Mouse (Mus musculus): ENCODE data around the gene Nefh.

The Nefh gene

GRCm38 (mm10) chr11:4947813-4948174 is at the start of gene Nefh:
Gene Nefh (minus strand): TSS chr11:4948064.
- in situ Hi-C loops (cut with MboI; ENCODE audit: unreplicated experiment in 2 of 2), result loop anchor here in 1 of 2 experiments (25.0 kb wide), 1 partner anchor 965 kb away; no protein-coding TSS in a partner anchor

GRCm38 (mm10) chr11:4996621-4997199 is 48.8 kb upstream of the Nefh start:
- in situ Hi-C loops (cut with MboI; ENCODE audit: unreplicated experiment in 2 of 2), result no loop called here

GRCm38 (mm10) chr11:4995676-4996075 is 47.8 kb upstream of the Nefh start:
- in situ Hi-C loops (cut with MboI; ENCODE audit: unreplicated experiment in 2 of 2), result no loop called here

GRCm38 (mm10) chr11:4992471-4992870 is 44.6 kb upstream of the Nefh start:
- in situ Hi-C loops (cut with MboI; ENCODE audit: unreplicated experiment in 2 of 2), result no loop called here

- in situ Hi-C loops (cut with MboI; ENCODE audit: unreplicated experiment in 2 of 2), result loop anchor here in 1 of 2 experiments (5.0 kb wide), 1 partner anchor 73 kb away; no protein-coding TSS in a partner anchor
These were observed 41.3 kb upstream of the Nefh start for GRCm38 (mm10) chr11:4989187-4989586.

GRCm38 (mm10) chr11:4987487-4987852 is 39.6 kb upstream of the Nefh start:
- in situ Hi-C loops (cut with MboI; ENCODE audit: unreplicated experiment in 2 of 2), result loop anchor here in 1 of 2 experiments (5.0 kb wide), 1 partner anchor 75 kb away; no protein-coding TSS in a partner anchor

GRCm38 (mm10) chr11:4986695-4987486 is 39.0 kb upstream of the Nefh start, which contains the start of gene Ap1b1:
Gene Ap1b1 (plus strand): TSS chr11:4986824.
- in situ Hi-C loops (cut with MboI; ENCODE audit: unreplicated experiment in 2 of 2), result loop anchor here in 1 of 2 experiments (5.0 kb wide), 1 partner anchor 75 kb away; no protein-coding TSS in a partner anchor

- in situ Hi-C loops (cut with MboI; ENCODE audit: unreplicated experiment in 2 of 2), result loop anchor here in 1 of 2 experiments (5.0 kb wide), 1 partner anchor 78 kb away; no protein-coding TSS in a partner anchor
These were observed 36.9 kb upstream of the Nefh start for GRCm38 (mm10) chr11:4984799-4985198.

- in situ Hi-C loops (cut with MboI; ENCODE audit: unreplicated experiment in 2 of 2), result no loop called here
These were observed 36.4 kb upstream of the Nefh start for GRCm38 (mm10) chr11:4984249-4984648.

- in situ Hi-C loops (cut with MboI; ENCODE audit: unreplicated experiment in 2 of 2), result no loop called here
These were observed 35.7 kb upstream of the Nefh start for GRCm38 (mm10) chr11:4983538-4983937.

GRCm38 (mm10) chr11:4983010-4983409 is 35.1 kb upstream of the Nefh start:
- in situ Hi-C loops (cut with MboI; ENCODE audit: unreplicated experiment in 2 of 2), result no loop called here

- in situ Hi-C loops (cut with MboI; ENCODE audit: unreplicated experiment in 2 of 2), result loop anchor here (5.0 kb wide), 1 partner anchor 58 kb away; no protein-coding TSS in a partner anchor
These were observed 27.8 kb upstream of the Nefh start for GRCm38 (mm10) chr11:4975623-4976022.

- in situ Hi-C loops (cut with MboI; ENCODE audit: unreplicated experiment in 2 of 2), result loop anchor here (5.0 to 25.0 kb wide), 3 partner anchors 57 to 488 kb away; partner anchors contain the start of gene Gas2l1 (in 1 of the 2)
These were observed 26.7 kb upstream of the Nefh start for GRCm38 (mm10) chr11:4974376-4975122.

- in situ Hi-C loops (cut with MboI; ENCODE audit: unreplicated experiment in 2 of 2), result loop anchor here (5.0 to 25.0 kb wide), 2 partner anchors 93 to 488 kb away; partner anchors contain the start of gene Gas2l1 (in 1 of the 2)
These were observed 26.0 kb upstream of the Nefh start for GRCm38 (mm10) chr11:4973871-4974256.

- in situ Hi-C loops (cut with MboI; ENCODE audit: unreplicated experiment in 2 of 2), result loop anchor here (5.0 to 25.0 kb wide), 2 partner anchors 94 to 489 kb away; partner anchors contain the start of gene Gas2l1 (in 1 of the 2)
These were observed 25.4 kb upstream of the Nefh start for GRCm38 (mm10) chr11:4972967-4973870.

- in situ Hi-C loops (cut with MboI; ENCODE audit: unreplicated experiment in 2 of 2), result loop anchor here (25.0 kb wide), 1 partner anchor 494 kb away; no protein-coding TSS in a partner anchor
These were observed 20.5 kb upstream of the Nefh start for GRCm38 (mm10) chr11:4968376-4968775.

GRCm38 (mm10) chr11:4967549-4967948 is 19.7 kb upstream of the Nefh start:
- in situ Hi-C loops (cut with MboI; ENCODE audit: unreplicated experiment in 2 of 2), result loop anchor here (25.0 kb wide), 1 partner anchor 495 kb away; no protein-coding TSS in a partner anchor

- in situ Hi-C loops (cut with MboI; ENCODE audit: unreplicated experiment in 2 of 2), result loop anchor here (25.0 kb wide), 1 partner anchor 495 kb away; no protein-coding TSS in a partner anchor
These were observed 19.0 kb upstream of the Nefh start for GRCm38 (mm10) chr11:4966888-4967287.

- in situ Hi-C loops (cut with MboI; ENCODE audit: unreplicated experiment in 2 of 2), result loop anchor here (25.0 kb wide), 1 partner anchor 496 kb away; no protein-coding TSS in a partner anchor
These were observed 18.5 kb upstream of the Nefh start for GRCm38 (mm10) chr11:4966325-4966724.
